In genomic region chr6:12058717-12059116, GRCm38 (mm10) we compare ENCODE assay signal across 21 mouse cellular contexts.
DNase-seq lines count a peak whose midpoint lies in the region; ATAC-seq and TF ChIP-seq lines count a peak whose summit lies in the region.
"Had no signal": no experiment of that assay in that cellular context is flagged by ENCODE, and none has a peak within 500 bp of the region (broad histone marks: within the 10 kb centered on the region; RNA-seq: fewer than 3 reads in every experiment).

No protein-coding gene starts in this region.

- DNase-seq in layer of hippocampus, adult 2 months (ENCODE audit: low spot score in 2 of 2), result no peak
- no peak for DNase-seq in layer of hippocampus, postnatal 25 days (ENCODE audit: extremely low spot score in 1 of 2, low spot score in 1 of 2)
- no peak for DNase-seq in neural tube, embryonic 10.5 days (ENCODE audit: extremely low spot score, low spot score)
- DNase-seq in right cerebral cortex, postnatal 4 days, result no peak
- DNase-seq: adrenal gland, adult 2 months; adrenal gland, postnatal 10 days; adrenal gland, postnatal 25 days; cerebellum, adult 11 months; cerebellum, adult 18-20 months; cerebellum, adult 8-10 months; cerebellum, adult 9-11 months; cerebellum, postnatal 14 days; cerebellum, postnatal 36 days; embryo, embryonic 11 days had no signal

- H3K4me3 ChIP-seq in layer of hippocampus, adult 2 months, result no peak overlapping the region
- H3K4me3 ChIP-seq in neural tube, embryonic 12.5 days, result no peak overlapping the region
- H3K4me3 ChIP-seq in neural tube, embryonic 14.5 days (ENCODE audit: low read depth, low read length), result no peak overlapping the region
- H3K4me3 ChIP-seq: embryonic facial prominence, embryonic 13.5 days; embryonic facial prominence, embryonic 15.5 days; erythroblast, embryonic 14.5 days; forebrain, embryonic 10.5 days; forebrain, embryonic 12.5 days had no signal

- no peak overlapping the region for H3K4me2 ChIP-seq in neural tube, embryonic 12.5 days (replicated peaks)
- no peak overlapping the region for H3K4me2 ChIP-seq in neural tube, embryonic 14.5 days (ENCODE audit: low read depth, low read length)
- H3K4me2 ChIP-seq: embryonic facial prominence, embryonic 13.5 days; embryonic facial prominence, embryonic 15.5 days; forebrain, embryonic 12.5 days had no signal

- no peak overlapping the region for H3K9ac ChIP-seq in neural tube, embryonic 12.5 days
- H3K9ac ChIP-seq in neural tube, embryonic 14.5 days (replicated peaks; ENCODE audit: low read depth, low read length), result no peak overlapping the region
- H3K9ac ChIP-seq: embryonic facial prominence, embryonic 13.5 days; embryonic facial prominence, embryonic 15.5 days; forebrain, embryonic 12.5 days had no signal

- no peaks in the 10 kb centered on the region for H3K9me3 ChIP-seq in neural tube, embryonic 12.5 days
- no peaks in the 10 kb centered on the region for H3K9me3 ChIP-seq in neural tube, embryonic 14.5 days (ENCODE audit: control insufficient read depth, low read length)
- H3K9me3 ChIP-seq: embryonic facial prominence, embryonic 13.5 days; embryonic facial prominence, embryonic 15.5 days; forebrain, embryonic 10.5 days; forebrain, embryonic 12.5 days had no signal

- H3K4me1 ChIP-seq in neural tube, embryonic 12.5 days, result no peaks in the 10 kb centered on the region
- H3K4me1 ChIP-seq in neural tube, embryonic 14.5 days (ENCODE audit: control insufficient read depth, insufficient read depth, low read length), result 0 out of 2 replicates have a peak, but pooled peaks cover 8% of the 10 kb centered on the region
- H3K4me1 ChIP-seq: forebrain, embryonic 10.5 days; forebrain, embryonic 12.5 days had no signal

- H3K27me3 ChIP-seq in neural tube, embryonic 12.5 days (replicated peaks), result no peaks in the 10 kb centered on the region
- H3K27me3 ChIP-seq in neural tube, embryonic 14.5 days (ENCODE audit: control insufficient read depth, insufficient read depth, low read length), result no peaks in the 10 kb centered on the region
- H3K27me3 ChIP-seq: embryonic facial prominence, embryonic 13.5 days; embryonic facial prominence, embryonic 15.5 days; forebrain, embryonic 12.5 days had no signal

- TF ChIP-seq CTCF in layer of hippocampus, adult 2 months (conservative IDR thresholded peaks at IDR 0.05), result no peak

- H3K27ac ChIP-seq in layer of hippocampus, adult 2 months, result peak overlapping the region; percentile 25; the same call in 1 of the 2 replicates
- no peak overlapping the region for H3K27ac ChIP-seq in neural tube, embryonic 12.5 days
- no peak overlapping the region for H3K27ac ChIP-seq in neural tube, embryonic 14.5 days (ENCODE audit: low read depth, low read length)
- H3K27ac ChIP-seq: embryonic facial prominence, embryonic 13.5 days; embryonic facial prominence, embryonic 15.5 days; forebrain, embryonic 10.5 days; forebrain, embryonic 12.5 days had no signal

- no peaks in the 10 kb centered on the region for H3K36me3 ChIP-seq in neural tube, embryonic 12.5 days
- H3K36me3 ChIP-seq in neural tube, embryonic 14.5 days (ENCODE audit: control insufficient read depth, insufficient read depth, low read length), result no peaks in the 10 kb centered on the region

- peak; percentile 61; the same call in 1 of the 2 replicates for ATAC-seq in neural tube, embryonic 12.5 days (ENCODE audit: low FRiP score, low read depth)
- peak; percentile 63; the same call in 1 of the 2 replicates for ATAC-seq in neural tube, embryonic 14.5 days (ENCODE audit: low read depth)

- 61% methylated on average over 5 of the region's 5 CpGs for WGBS in neural tube, embryonic 12.5 days
- 36% methylated on average over 5 of the region's 5 CpGs for WGBS in neural tube, embryonic 14.5 days
